Mouse (Mus musculus) gastrocnemius, adult 18-20 months (tissue): ENCODE data around the gene Jtb. TPM values are rescaled to one million over a fixed set of nuclear protein-coding genes. Genes with fewer than 3 reads are reported as not detected.

Source experiments
- microRNA-seq: library from miRNA; unstranded; fragments of <30 nt; microRNA quantifications from one replicate; pipeline ENCODE4 v1.2.0, GENCODE M21; 2021
- total RNA-seq, 2 experiments: library from RNA; stranded (reverse); gene quantifications; 2 replicates each; pipeline ENCODE4 v1.2.3; 2021

The Jtb gene
- total RNA-seq, 2 experiments from 2014 or later, result 73.7 to 75.0 TPM

Small RNA genes lying within 50 kb of the gene (microRNA-seq; reads per million reads assigned to microRNA genes)
- 1.4 reads per million for gene Mir7012

Other genes starting within 250 kb of the Jtb start
- 10 to 100 TPM; 47.8 to 58.0 TPM for gene Hax1, start 232.8 kb upstream of the Jtb start, total RNA-seq
- 10 to 100 TPM; 91.6 to 99.3 TPM for gene 4933434E20Rik, start 180.0 kb upstream of the Jtb start, total RNA-seq
- gene Ubap2l, start 179.0 kb upstream of the Jtb start, total RNA-seq, result 10 to 100 TPM; 93.9 to 95.4 TPM
- 100 to 1,000 TPM; 579 to 626 TPM for gene Tpm3, start 158.9 kb upstream of the Jtb start, total RNA-seq
- gene Nup210l, start 127.5 kb upstream of the Jtb start, total RNA-seq, result under 1 TPM in 1 of 2 experiments, not detected in 1; 0.05 TPM
- gene Rps27, start 17.9 kb upstream of the Jtb start, total RNA-seq, result 1,000 to 10,000 TPM; 1,075 to 1,237 TPM
- 1 to 10 TPM; 6.1 to 9.6 TPM for gene Rab13, start 17.9 kb upstream of the Jtb start, total RNA-seq
- not detected for gene Creb3l4, start 11.9 kb downstream of the Jtb start, total RNA-seq
- 10 to 100 TPM; 38.9 to 40.7 TPM for gene Slc39a1, start 16.6 kb downstream of the Jtb start, total RNA-seq
- gene Crtc2, start 22.6 kb downstream of the Jtb start, total RNA-seq, result 10 to 100 TPM; 13.7 to 16.2 TPM
- gene Dennd4b, start 33.6 kb downstream of the Jtb start, total RNA-seq, result 10 to 100 TPM; 81.1 to 81.6 TPM
- gene Gatad2b, start 61.6 kb downstream of the Jtb start, total RNA-seq, result 10 to 100 TPM; 58.3 to 59.4 TPM
- gene Slc27a3, start 158.3 kb downstream of the Jtb start, total RNA-seq, result 1 to 10 TPM; 1.0 to 1.1 TPM
- 10 to 100 TPM; 13.6 to 16.1 TPM for gene Ints3, start 202.0 kb downstream of the Jtb start, total RNA-seq
- 1 to 10 TPM; 6.0 to 7.1 TPM for gene Npr1, start 234.3 kb downstream of the Jtb start, total RNA-seq
- 10 to 100 TPM; 25.2 to 26.7 TPM for gene Ilf2, start 244.5 kb downstream of the Jtb start, total RNA-seq